8 mouse cellular contexts compared by ENCODE assay signal in genomic region chr10:11344536-11345468, GRCm38 (mm10). TPM values are rescaled to one million over a fixed set of nuclear protein-coding genes. Genes with fewer than 3 reads are reported as not detected.
DNase-seq lines count a peak whose midpoint lies in the region; ATAC-seq and TF ChIP-seq lines count a peak whose summit lies in the region.

No protein-coding gene starts in this region.

- no peak overlapping the region for H3K9ac ChIP-seq in heart, embryonic 15.5 days

- ATAC-seq in heart, embryonic 15.5 days (replicated peaks; ENCODE audit: insufficient number of reproducible peaks, insufficient read depth, low FRiP score, low read depth): no peak

- H3K4me3 ChIP-seq in heart, embryonic 15.5 days: no peak overlapping the region
- peak overlapping the region; percentile 13 for H3K4me3 ChIP-seq in lung, adult 2 months (replicated peaks; ENCODE audit: extremely low read depth, low read depth, low read length)

- peaks cover 5% of the 10 kb centered on the region for H3K4me1 ChIP-seq in heart, embryonic 15.5 days (replicated peaks)
- H3K4me1 ChIP-seq in lung, adult 2 months (ENCODE audit: control insufficient read depth, insufficient read depth, low read length): no peaks in the 10 kb centered on the region

- no peaks in the 10 kb centered on the region for H3K27me3 ChIP-seq in heart, embryonic 15.5 days

- no peaks in the 10 kb centered on the region for H3K9me3 ChIP-seq in heart, embryonic 15.5 days (replicated peaks)

- 79% methylated on average over 18 of the region's 18 CpGs for WGBS in heart, embryonic 15.5 days
- WGBS in lung, adult 2 months: 73% methylated on average over 18 of the region's 18 CpGs

- H3K36me3 ChIP-seq in heart, embryonic 15.5 days: no peaks in the 10 kb centered on the region

- peak overlapping the region; percentile 72; the same call in 1 of the 2 replicates for H3K4me2 ChIP-seq in heart, embryonic 15.5 days

- 0 out of 2 replicates have a peak overlapping the region, but pooled peaks have one; percentile 19 for H3K27ac ChIP-seq in heart, embryonic 15.5 days

- DNase-seq in heart, adult 11 months: no peak
- DNase-seq in 416B (ENCODE audit: low read depth) (peak; percentile 45), adipocyte (ENCODE audit: low spot score) (peak; percentile 43)
- peak; percentile 12 for DNase-seq in lung, adult 2 months
- DNase-seq in embryo, embryonic 10 days (ENCODE audit: low spot score): no peak
- no peak for DNase-seq in urinary bladder, postnatal 25 days (ENCODE audit: low spot score)
- DNase-seq in right cerebral cortex, postnatal 14 days: no peak

- TF ChIP-seq POLR2A in lung, adult 2 months (IDR thresholded peaks at IDR 0.05; ENCODE audit: borderline replicate concordance, extremely low read depth, low read depth, low read length): peak; percentile 34; the same call in 1 of the 2 replicates

- no peak for TF ChIP-seq CTCF in lung, adult 2 months (IDR thresholded peaks at IDR 0.05; ENCODE audit: insufficient read depth, low read length)

RNA-seq across cellular contexts. Expression of gene Epm2a, which starts 1.6 kb away (rescaled TPM):
- polyA plus RNA-seq in heart, embryonic 15.5 days (2015; fragmentation: Nextera tagmentation; extraction: Ambion mirVana): 0.38 and 0.50 TPM in 2 replicates
- 9.1 and 10.0 TPM in 2 replicates for polyA plus RNA-seq in lung, adult 2 months (2012; rRNA removed)

Comparison
In these comparisons a context has a peak if more than half of its experiments do, and no peak if none do; other contexts are left out.
1. DNase-seq: peak in 416B (single experiment), adipocyte (single experiment) and lung, adult 2 months (single experiment); none in heart, adult 11 months (single experiment), embryo, embryonic 10 days (single experiment), urinary bladder, postnatal 25 days (single experiment) and right cerebral cortex, postnatal 14 days (single experiment).